ENCODE assay signal across 10 mouse cellular contexts in genomic region chr17:32680404-32680803, GRCm38 (mm10). TPM values are rescaled to one million over a fixed set of nuclear protein-coding genes. Genes with fewer than 3 reads are reported as not detected.
DNase-seq lines count a peak whose midpoint lies in the region; ATAC-seq and TF ChIP-seq lines count a peak whose summit lies in the region.
"Had no signal": no experiment of that assay in that cellular context is flagged by ENCODE, and none has a peak within 500 bp of the region (broad histone marks: within the 10 kb centered on the region; RNA-seq: fewer than 3 reads in every experiment).

No protein-coding gene starts in this region.

- no peaks in the 10 kb centered on the region for H3K27me3 ChIP-seq in heart, embryonic 11.5 days (ENCODE audit: control insufficient read depth, insufficient read depth, low read length)
- H3K27me3 ChIP-seq: embryonic facial prominence, embryonic 13.5 days; liver, embryonic 15.5 days had no signal

- no peak for TF ChIP-seq POLR2A in cortical plate, adult 2 months (IDR thresholded peaks at IDR 0.05; ENCODE audit: extremely low read depth, insufficient read depth, low read length)

- H3K9ac ChIP-seq in heart, embryonic 11.5 days (ENCODE audit: low read depth, low read length): no peak overlapping the region
- H3K9ac ChIP-seq: embryonic facial prominence, embryonic 13.5 days; liver, embryonic 15.5 days had no signal

- no peak overlapping the region for H3K27ac ChIP-seq in heart, embryonic 11.5 days (ENCODE audit: low read depth, low read length)
- no peak overlapping the region for H3K27ac ChIP-seq in cortical plate, adult 2 months (ENCODE audit: insufficient read depth, low read length)
- H3K27ac ChIP-seq: embryonic facial prominence, embryonic 13.5 days; liver, embryonic 15.5 days had no signal

- no peak for ATAC-seq in heart, embryonic 11.5 days (replicated peaks; ENCODE audit: insufficient number of reproducible peaks, low FRiP score, low TSS enrichment)
- peak; percentile 59; the same call in 1 of the 2 replicates for ATAC-seq in monocyte, adult 5-6 weeks (replicated peaks; ENCODE audit: insufficient number of reproducible peaks, low FRiP score, low TSS enrichment, poor library complexity, severe bottlenecking)

- no peaks in the 10 kb centered on the region for H3K9me3 ChIP-seq in heart, embryonic 11.5 days (replicated peaks; ENCODE audit: control insufficient read depth, low read length)
- H3K9me3 ChIP-seq: embryonic facial prominence, embryonic 13.5 days; liver, embryonic 15.5 days had no signal

- intact Hi-C loops in gastrocnemius, postnatal 36 days (cut with DNase I): loop anchor here (5.0 kb wide), 1 partner anchor 128 kb away; no protein-coding TSS in a partner anchor

- WGBS in heart, embryonic 11.5 days (ENCODE audit: insufficient replicate concordance): 38% methylated on average over 2 of the region's 2 CpGs

- DNase-seq in heart, adult 11 months: peak; percentile 43
- peak; percentile 68 for DNase-seq in 3T3-L1 (ENCODE audit: low read depth, low spot score)
- peak; percentile 19 for DNase-seq in MN1 (ENCODE audit: low spot score)
- DNase-seq in kidney, postnatal 4 days: peak; percentile 67 to 68
- DNase-seq in gastrocnemius, postnatal 36 days: no peak

- H3K4me1 ChIP-seq in heart, embryonic 11.5 days (ENCODE audit: control insufficient read depth, insufficient read depth, low read length): 0 out of 2 replicates have a peak, but pooled peaks cover 1% of the 10 kb centered on the region
- no peaks in the 10 kb centered on the region for H3K4me1 ChIP-seq in cortical plate, adult 2 months (ENCODE audit: control insufficient read depth, insufficient read depth, low read length)

- peak; percentile 52 for TF ChIP-seq CTCF in cortical plate, adult 2 months (IDR thresholded peaks at IDR 0.05; ENCODE audit: extremely low read depth, insufficient read depth, low read length)

- no peak overlapping the region for H3K4me2 ChIP-seq in heart, embryonic 11.5 days
- H3K4me2 ChIP-seq: embryonic facial prominence, embryonic 13.5 days; liver, embryonic 15.5 days had no signal

- H3K36me3 ChIP-seq in heart, embryonic 11.5 days (ENCODE audit: control insufficient read depth, insufficient read depth, low read length): no peaks in the 10 kb centered on the region
- H3K36me3 ChIP-seq: embryonic facial prominence, embryonic 13.5 days; liver, embryonic 15.5 days had no signal

- H3K4me3 ChIP-seq in heart, embryonic 11.5 days (ENCODE audit: low read depth, low read length): no peak overlapping the region
- H3K4me3 ChIP-seq in cortical plate, adult 2 months (ENCODE audit: insufficient read depth, low read length): no peak overlapping the region
- H3K4me3 ChIP-seq: embryonic facial prominence, embryonic 13.5 days; liver, embryonic 15.5 days had no signal

RNA-seq across cellular contexts. Expression of gene Cyp4f15, which starts 5.0 kb away (rescaled TPM):
- 0.19 TPM in 1 of 2 replicates, not detected in the other for polyA plus RNA-seq in heart, embryonic 11.5 days (2014; fragmentation: Nextera tagmentation; extraction: Ambion mirVana)
- 29.2 and 29.5 TPM in 2 replicates for polyA plus RNA-seq in cortical plate, adult 2 months (2012; rRNA removed)
- not detected in 3 replicates for total RNA-seq in monocyte, adult 5-6 weeks (2017)
- not detected for total RNA-seq in gastrocnemius, postnatal 36 days (2021)

RNA-seq across cellular contexts. Expression of gene Cyp4f40, which starts 21.7 kb away (rescaled TPM):
- not detected in 2 replicates for polyA plus RNA-seq in heart, embryonic 11.5 days (2014; fragmentation: Nextera tagmentation; extraction: Ambion mirVana)
- not detected in 2 replicates for polyA plus RNA-seq in cortical plate, adult 2 months (2012; rRNA removed)
- not detected in 3 replicates for total RNA-seq in monocyte, adult 5-6 weeks (2017)
- total RNA-seq in gastrocnemius, postnatal 36 days (2021): not detected
- polyA plus RNA-seq: embryonic facial prominence, embryonic 13.5 days; liver, embryonic 15.5 days had no signal

RNA-seq across cellular contexts. Expression of gene Cyp4f37, which starts 59.3 kb away (rescaled TPM):
- polyA plus RNA-seq in heart, embryonic 11.5 days (2014; fragmentation: Nextera tagmentation; extraction: Ambion mirVana): not detected in 2 replicates
- polyA plus RNA-seq in cortical plate, adult 2 months (2012; rRNA removed): not detected in 2 replicates
- total RNA-seq in monocyte, adult 5-6 weeks (2017): 0.11 to 0.57 TPM (median 0.19 TPM) in 3 replicates
- total RNA-seq in gastrocnemius, postnatal 36 days (2021): not detected
- polyA plus RNA-seq: embryonic facial prominence, embryonic 13.5 days; liver, embryonic 15.5 days had no signal

Comparison
In these comparisons a context has a peak if more than half of its experiments do, and no peak if none do; other contexts are left out.
1. DNase-seq: peak in heart, adult 11 months (single experiment), 3T3-L1 (single experiment), MN1 (single experiment) and kidney, postnatal 4 days (2 of 2); none in gastrocnemius, postnatal 36 days (0 of 2).